Mouse (Mus musculus): ENCODE results near the gene Il25.
"Not testable (repeated sequence)": the region's sequence is repeated elsewhere in the genome, so short reads cannot be mapped to it uniquely, and the experiment has no call there.

The Il25 gene

DNA sequence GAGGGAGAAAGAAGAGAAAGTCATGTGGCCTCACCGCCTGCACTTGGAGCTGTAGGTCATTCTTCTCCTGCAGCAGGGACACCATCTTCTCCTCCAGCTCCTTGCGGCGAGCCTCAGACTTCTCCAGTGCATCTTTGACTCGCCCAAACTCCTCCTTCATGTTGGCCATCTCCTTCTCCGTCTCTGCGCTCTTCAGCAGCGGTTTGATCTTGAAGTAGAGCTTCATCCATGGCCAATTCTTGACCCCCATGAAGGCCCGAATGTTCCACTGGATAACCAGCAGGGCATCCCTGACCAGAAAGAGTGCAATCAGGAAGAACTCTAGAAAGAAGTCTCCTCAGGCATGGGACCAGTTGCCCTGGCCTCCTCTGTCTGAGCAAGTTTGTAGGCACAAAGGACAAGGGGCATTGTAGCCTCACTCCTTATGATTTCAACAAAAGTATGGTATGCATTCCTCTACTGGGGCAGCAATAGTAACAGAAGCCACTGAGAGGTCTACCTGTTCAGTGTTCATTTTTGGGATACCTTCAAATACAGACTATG lies 21.2 kb downstream of the Il25 start:
- no peak for DNase-seq (ENCODE audit: low read depth, low spot score)

DNA sequence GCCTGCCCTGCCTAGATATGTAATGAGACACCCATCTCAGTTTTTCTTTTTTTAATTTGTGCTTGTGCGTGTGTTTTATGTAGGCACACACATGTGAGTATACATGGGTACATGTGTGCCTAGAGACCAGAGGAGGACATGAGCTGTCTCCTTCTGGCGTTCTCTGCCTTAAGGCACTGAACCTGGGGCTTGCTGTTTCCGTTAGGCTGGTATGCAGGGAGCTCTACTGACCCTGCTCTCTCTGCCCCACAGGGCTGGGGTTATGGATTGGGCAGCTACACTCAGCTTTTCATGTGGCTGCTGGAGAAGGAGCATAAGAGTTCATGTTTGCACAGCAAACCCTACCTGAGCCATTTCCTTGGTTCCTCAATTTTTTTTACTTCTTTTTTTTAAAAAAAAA lies 22.0 kb downstream of the Il25 start:
- DNase-seq (ENCODE audit: low read depth, low spot score), result no peak

GRCm38 (mm10) chr14:54955481-54955880 lies 23.0 kb downstream of the Il25 start:
- DNase-seq (ENCODE audit: low read depth, low spot score), result no peak

- no peak for DNase-seq (ENCODE audit: low read depth, low spot score)
These were observed 24.0 kb downstream of the Il25 start for GRCm38 (mm10) chr14:54956533-54956932.

GRCm38 (mm10) chr14:54958503-54958902 lies 26.0 kb downstream of the Il25 start:
- no peak for DNase-seq (ENCODE audit: low read depth, low spot score)

DNA sequence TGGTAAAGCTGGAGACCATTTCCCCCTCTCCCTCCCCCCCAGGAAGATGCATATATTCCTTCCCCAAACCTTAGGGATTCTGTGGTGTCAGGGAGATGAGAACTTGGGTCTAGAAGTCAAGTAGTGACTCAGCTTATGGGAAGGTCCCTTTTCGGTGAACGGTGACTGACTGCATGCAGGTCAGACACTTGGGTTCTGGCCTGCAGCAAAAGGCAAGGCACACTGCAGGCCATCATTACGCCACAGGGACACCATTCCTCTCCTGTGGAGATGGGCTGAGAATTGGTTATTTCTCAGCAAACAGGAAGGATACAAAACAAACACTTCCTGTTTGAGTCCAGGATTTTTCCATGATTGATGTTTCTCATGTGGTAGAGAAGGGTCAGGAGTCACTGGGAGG lies 26.7 kb downstream of the Il25 start:
- DNase-seq (ENCODE audit: low read depth, low spot score), result no peak

GRCm38 (mm10) chr14:54959853-54960613 lies 27.5 kb downstream of the Il25 start:
- DNase-seq (ENCODE audit: low read depth, low spot score), result not testable (repeated sequence)

DNA sequence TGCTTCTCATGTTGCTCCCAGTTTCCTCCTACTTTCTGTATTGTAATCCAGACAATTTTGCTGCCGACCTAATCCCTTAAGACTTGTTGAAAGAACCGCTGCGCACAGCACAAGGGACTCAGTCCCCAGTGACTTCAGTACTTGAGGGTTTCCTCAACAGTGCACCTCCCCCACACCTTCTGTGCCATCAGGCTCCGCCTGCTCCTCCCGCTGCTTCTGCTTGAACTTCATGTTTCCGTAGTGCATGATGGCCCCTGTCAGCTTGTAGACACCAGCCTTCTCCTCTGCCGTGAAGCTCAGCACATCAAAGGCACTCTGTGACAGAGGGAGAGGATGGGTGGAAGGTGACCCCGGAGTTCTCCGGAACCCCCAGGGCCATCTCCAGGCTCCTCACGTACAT lies 28.3 kb downstream of the Il25 start:
- no peak for DNase-seq (ENCODE audit: low read depth, low spot score)

DNA sequence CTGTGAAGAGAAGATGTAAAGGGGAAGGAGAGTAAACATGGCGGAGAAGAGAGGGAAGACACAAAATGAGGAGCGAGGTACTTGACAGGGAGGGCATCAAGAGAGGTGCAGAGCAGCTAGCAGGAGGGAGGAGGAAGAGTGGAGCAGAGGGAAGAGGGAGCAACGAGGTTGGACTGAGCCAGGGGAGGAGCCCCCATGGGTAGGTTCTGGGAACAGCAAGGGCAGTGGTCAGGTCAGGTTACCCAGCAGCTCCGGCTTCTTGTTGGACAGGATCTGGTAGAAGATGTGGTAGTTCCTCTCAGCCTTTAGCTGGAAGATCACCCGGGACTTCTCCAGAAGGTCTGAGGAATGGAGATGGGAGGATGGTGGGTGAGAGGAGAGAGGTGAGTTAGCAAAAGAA lies 29.0 kb downstream of the Il25 start:
- no peak for DNase-seq (ENCODE audit: low read depth, low spot score)

GRCm38 (mm10) chr14:54962714-54963113 lies 30.2 kb downstream of the Il25 start:
- no peak for DNase-seq (ENCODE audit: low read depth, low spot score)

DNA sequence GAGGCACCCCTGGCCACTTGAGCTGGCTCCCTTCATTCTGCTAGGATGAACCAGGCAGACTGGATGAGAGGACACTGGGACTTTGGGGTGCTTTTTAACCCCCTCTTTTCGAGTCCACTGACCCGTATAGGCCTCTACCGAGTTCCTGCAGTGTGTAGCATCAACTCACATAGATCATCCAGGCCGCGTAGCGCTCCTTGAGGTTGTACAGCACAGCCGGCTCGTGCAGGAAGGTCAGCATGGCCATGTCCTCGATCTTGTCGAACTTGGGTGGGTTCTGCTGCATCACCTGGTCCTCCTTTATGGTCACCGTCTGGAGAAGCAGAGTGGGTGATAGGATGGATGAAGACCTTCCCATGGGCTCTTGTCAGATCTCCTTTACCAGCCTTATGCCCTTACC lies 31.2 kb downstream of the Il25 start:
- no peak for DNase-seq (ENCODE audit: low read depth, low spot score)

DNA sequence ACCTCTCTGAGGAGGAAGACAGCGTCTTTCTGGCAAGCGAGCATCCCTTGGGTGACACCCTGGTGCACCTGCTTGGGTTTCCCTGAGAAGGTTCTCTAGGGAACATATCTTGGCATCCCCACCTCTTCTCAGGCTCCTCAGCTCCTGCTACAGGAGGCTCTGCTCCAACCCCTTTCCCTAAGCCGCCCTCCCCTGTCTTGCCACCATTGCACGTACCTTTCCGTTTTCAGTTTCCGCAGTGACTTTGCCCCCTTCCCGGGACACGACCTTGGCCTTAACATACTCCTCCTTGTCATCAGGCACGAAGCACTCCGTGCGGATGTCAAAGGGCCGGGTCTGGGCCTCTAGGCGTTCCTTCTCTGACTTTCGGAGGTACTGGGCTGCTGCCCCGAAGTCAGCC lies 32.5 kb downstream of the Il25 start:
- DNase-seq (ENCODE audit: low read depth, low spot score), result no peak

DNA sequence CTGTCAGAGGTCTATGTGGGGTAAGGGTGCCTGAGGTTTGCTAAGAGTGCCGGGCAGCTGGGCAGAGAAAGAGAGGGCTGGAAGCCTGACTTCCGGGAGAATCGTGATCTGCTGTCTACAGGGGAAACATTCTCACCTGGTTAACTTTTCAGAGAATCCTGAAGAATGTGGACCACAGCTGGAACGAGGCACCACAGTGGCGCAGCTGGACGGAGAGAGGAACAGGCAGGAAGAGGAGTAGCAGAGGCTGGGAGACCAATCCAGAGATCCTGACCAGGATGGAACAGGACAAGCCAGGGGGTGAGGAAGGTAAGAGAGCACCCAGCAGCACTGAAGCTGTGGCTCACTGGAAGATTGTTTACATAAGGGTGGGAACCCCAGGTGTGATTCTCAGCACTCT lies 33.1 kb downstream of the Il25 start:
- DNase-seq (ENCODE audit: low read depth, low spot score), result no peak

DNA sequence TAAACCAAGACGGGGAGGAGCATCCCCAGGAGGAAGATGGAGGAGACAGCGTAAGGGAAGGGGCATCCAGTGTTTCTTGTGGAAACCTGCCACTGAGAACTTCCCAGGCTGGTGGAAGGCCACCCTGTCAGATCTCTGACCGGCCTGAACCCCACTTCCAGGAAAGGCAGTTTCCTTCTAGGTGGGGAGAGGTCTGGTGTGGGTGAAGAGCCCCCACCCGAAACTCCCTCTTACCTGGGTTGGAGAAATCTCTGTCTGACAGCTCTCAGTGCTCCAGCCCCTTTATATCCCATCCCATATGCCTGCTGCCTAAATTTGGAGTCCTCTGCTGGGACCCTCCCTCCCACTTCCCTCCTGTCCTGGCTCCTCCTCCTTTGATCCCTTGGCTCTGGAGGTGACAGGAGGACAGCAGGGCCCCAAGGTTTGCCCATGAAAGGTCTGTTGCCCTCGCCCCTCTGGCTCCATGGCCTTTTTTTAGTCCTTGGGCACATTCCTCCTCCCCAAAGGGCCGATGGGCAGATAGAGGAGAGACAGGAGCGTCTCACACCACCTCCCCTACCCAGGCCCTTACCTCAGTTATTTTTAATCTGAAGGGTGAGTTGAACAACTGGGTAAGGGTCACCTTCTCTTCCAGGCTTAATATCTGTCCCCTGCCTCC lies 34.0 kb downstream of the Il25 start, which contains the start of gene Myh6:
Gene Myh6 (minus strand): TSS at position 608 of the 658 bp plus-strand sequence.
- DNase-seq (ENCODE audit: low read depth, low spot score), result no peak

- DNase-seq (ENCODE audit: low read depth, low spot score), result no peak
These were observed 35.4 kb downstream of the Il25 start for GRCm38 (mm10) chr14:54967874-54968273.

DNA sequence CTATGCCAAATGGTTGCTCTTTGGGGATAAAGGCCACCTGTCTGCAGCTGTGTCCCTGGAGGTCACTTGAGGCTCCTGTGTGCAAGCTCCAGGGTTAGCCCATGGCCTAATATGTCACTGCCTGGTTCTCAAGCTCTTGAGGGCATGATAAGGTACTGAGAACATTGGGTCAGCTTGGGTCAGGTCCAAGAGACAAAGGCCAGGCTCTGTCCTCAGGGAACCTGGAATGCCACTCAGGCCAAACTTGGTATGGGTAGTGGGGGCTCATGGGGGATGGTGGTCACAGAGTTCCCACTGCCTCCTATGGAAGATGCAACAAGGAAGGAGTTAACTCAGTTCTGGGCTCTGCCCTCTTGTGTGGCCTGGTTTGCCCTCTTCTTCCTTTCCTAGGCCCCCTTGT lies 35.8 kb downstream of the Il25 start:
- DNase-seq (ENCODE audit: low read depth, low spot score), result no peak

DNA sequence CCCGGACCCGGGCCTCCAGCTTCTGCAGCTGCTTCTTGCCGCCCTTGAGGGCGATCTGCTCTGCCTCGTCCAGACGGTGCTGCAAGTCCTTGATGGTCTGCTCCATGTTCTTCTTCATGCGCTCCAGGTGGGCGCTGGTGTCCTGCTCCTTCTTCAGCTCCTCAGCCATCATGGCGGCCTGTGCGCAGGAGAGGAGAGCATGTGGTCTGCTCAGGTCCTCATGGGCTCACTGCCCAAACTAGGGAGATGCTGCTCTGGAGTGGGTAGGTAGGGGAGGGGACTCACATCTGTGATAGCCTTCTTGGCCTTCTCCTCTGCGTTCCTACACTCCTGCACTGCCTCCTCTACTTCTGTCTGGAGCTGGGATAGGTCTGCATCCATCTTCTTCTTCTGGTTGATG lies 40.3 kb downstream of the Il25 start:
- DNase-seq (ENCODE audit: low read depth, low spot score), result not testable (repeated sequence)

- peak; percentile 79 for DNase-seq (ENCODE audit: low read depth, low spot score)
These were observed 41.7 kb downstream of the Il25 start for GRCm38 (mm10) chr14:54974068-54974791.

DNA sequence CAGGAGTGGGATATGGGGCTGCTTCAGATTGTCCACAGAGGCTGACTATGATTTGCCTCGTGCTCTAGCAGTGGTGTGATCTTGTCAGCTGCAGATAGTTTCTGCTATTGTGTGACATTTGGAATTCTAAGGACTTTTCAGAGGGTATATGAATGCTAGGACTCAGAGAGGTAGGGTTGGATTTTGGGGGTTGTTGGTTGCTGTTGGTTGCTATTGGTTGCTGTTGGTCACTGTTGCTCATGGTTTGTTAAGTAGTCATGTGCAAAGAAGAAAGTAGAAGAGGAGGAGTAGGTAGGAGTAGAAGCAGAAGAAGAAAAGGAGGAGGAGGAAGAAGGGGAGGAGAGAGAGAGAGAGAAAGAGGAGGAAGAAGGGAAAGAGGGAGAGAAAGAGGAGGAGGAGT lies 44.1 kb downstream of the Il25 start, which contains the start of gene Gm17428:
Gene Gm17428 (plus strand): TSS at position 301 of the 400 bp plus-strand sequence.
- no peak for DNase-seq (ENCODE audit: low read depth, low spot score)

DNA sequence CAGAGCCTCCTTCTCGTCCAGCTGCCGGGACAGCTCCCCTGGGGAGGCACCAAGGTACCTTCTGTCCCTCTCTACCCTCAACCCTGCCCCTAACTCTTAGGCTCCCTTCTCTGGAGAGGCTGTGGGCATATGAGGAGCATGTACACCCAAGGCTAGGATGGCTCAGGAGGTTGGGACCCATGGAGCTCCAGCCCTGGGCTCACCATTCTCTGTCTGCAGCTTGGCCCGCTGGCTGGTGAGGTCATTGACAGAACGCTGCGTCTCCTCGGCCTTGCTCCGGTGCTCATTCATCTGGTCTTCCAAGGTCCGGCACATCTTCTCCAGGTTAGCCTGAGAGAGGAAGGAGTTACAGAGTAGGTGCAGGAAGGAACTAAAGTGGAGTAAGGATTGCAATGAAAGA lies 46.2 kb downstream of the Il25 start:
- DNase-seq (ENCODE audit: low read depth, low spot score), result no peak

DNA sequence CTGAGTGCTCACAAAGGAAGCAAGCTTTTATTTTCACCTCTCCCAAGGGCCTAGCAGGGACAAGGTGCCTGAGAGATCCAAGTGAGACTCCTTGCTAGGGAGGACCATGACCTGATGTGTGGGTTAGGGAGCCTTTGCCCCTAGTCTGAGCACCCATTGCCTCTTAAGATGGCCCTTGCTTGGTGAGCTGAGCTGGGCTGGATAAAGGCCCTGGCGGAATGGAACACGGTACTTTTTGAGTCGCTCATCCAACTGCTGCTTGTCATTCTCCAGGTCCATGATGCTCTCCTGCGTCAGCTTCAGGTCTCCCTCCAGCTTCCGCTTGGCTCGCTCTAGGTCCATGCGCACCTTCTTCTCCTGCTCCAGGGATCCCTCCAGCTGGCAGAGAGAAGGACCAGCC lies 49.4 kb downstream of the Il25 start:
- no peak for DNase-seq (ENCODE audit: low read depth, low spot score)

Data from brain, embryonic 18.5 days (tissue).